Mouse (Mus musculus) ES-Bruce4 (cell line): ENCODE data around the gene Pla2g16.

Experiments
- CTCF ChIP-seq: IDR thresholded peaks from one replicate; pipeline ENCODE4 v1.8.1; 2011; ENCODE audit warnings: low read depth, low read length
- POLR2A ChIP-seq: IDR thresholded peaks from one replicate; pipeline ENCODE4 v1.8.1; 2011; ENCODE audit warnings: low read length; ENCODE audit not compliant: insufficient read depth

DNA sequence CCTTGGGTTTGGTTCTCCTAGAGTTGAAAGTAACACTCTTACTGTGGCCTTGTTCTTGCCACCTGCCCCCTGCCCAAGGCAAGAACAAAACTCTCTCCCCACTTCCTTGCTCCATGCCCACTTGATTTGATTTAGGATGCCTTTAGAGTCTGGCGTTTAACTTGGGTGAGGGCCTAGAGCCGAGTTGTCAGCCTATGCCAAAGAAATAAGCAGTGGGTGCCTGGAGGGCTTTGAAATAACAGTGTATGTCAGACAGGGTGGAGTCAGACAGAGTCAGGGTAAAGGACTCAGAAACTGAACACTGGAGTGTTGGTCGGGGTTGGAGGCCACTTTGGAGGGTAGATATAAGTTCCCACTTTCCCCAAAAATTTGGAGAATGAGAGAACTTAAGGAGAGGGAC lies 59.8 kb downstream of the Pla2g16 start:
- no peak for TF ChIP-seq CTCF
- TF ChIP-seq POLR2A, result no peak
